In the genomic region with DNA sequence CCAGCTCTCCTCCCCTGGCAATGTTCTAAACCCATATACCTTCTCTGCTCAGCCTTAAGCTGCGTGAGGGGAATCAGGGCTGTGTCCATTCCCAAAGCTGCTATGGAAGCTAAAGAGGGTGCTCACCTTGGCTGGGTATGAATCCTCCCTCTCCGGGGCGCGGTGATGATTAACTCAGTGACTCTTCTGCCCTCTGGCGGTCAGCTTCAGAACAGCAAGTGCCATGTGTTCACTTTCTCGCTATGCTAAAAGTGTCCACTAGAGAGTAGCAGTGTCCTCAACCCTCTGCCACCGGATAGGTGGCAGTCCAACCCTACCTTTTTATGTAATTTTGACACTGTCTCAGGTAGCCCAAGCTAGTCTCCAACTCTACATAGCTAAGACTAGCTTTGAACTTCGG, we compare ENCODE assay signal across 1 mouse cellular context.
A peak's percentile ranks its signal among the peaks of the same experiment; 100 is the strongest.
TF ChIP-seq lines count a peak whose summit lies in the region.

No protein-coding gene starts in this region.

TF ChIP-seq in MEL, 35 proteins besides CTCF, POLR2A, EP300 and RAD21 (continued from another document):
- no peak for TF ChIP-seq USF2 (IDR thresholded peaks at IDR 0.05; ENCODE audit: borderline replicate concordance in 1 of 2, insufficient read depth in 1 of 2, low read depth in 1 of 2, low read length in 2 of 2)
- no peak for TF ChIP-seq KAT2A (conservative IDR thresholded peaks at IDR 0.05; ENCODE audit: low read depth, low read length)
- peak; percentile 72 for TF ChIP-seq JUND (IDR thresholded peaks at IDR 0.05; ENCODE audit: low read depth, low read length)
- no peak for TF ChIP-seq TAL1 (IDR thresholded peaks at IDR 0.05; ENCODE audit: low read length)
- no peak for TF ChIP-seq ZNF384 (IDR thresholded peaks at IDR 0.05; ENCODE audit: low read depth, low read length)
- TF ChIP-seq CHD1 (IDR thresholded peaks at IDR 0.05; ENCODE audit: low read depth, low read length): no peak
- no peak for TF ChIP-seq TBP (IDR thresholded peaks at IDR 0.05; ENCODE audit: low read depth, low read length)
- TF ChIP-seq GATA1 (IDR thresholded peaks at IDR 0.05; ENCODE audit: low read depth, low read length): no peak
- TF ChIP-seq SMC3 (IDR thresholded peaks at IDR 0.05; ENCODE audit: low read depth, low read length): peak; percentile 95
- 0 out of 2 replicates have a peak, but pooled peaks have one; percentile 10 for TF ChIP-seq RCOR1 (IDR thresholded peaks at IDR 0.05; ENCODE audit: low read depth, low read length)
- TF ChIP-seq ZKSCAN1 (IDR thresholded peaks at IDR 0.05; ENCODE audit: low read depth, low read length): no peak
TF ChIP-seq in MEL: peak in this region for 9.
